Mouse (Mus musculus): ENCODE data around the gene Tnf. TPM values are rescaled to one million over a fixed set of nuclear protein-coding genes. Genes with fewer than 3 reads are reported as not detected.
"Not testable (repeated sequence)": the region's sequence is repeated elsewhere in the genome, so short reads cannot be mapped to it uniquely, and the experiment has no call there.

Tnf gene
- polyA plus RNA-seq, 1 experiment from 2014 or later = 0.33 TPM

DNA sequence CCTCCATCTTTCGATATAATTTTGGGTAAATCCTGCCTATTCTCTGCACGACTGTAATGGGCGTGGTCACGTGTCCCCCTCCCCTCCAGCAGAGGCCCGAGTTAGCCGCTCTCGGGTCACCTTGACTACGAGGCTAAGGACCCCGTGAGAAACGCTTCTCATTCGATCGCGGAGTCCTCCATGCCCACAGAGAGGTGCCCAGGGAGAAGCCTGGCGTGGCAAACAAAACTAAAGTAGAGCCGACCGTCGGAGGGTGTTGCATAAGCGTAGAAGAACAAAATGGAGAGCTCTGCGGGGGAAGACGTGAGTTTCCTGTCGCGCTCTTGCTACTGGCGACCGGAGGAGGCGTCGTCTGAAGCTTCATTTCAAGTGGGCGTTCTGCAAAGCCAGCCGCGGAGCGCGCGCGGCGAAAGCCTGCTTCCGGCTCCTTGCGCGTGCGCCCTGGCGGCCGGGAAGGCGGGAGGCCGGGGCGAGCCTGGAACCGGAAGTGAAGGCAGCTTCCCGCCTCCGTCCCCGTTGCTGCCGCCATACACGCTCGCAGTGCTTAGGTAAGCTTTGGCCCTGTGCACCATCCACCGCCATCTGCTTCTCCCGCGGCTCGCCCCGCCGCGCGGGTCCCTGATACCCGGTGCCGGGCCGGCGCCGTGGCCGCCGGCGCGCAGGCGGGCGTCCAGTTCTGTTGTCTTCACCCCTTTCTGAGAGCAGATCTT is 39.7 kb upstream of the Tnf start, which contains the start of gene Ddx39b:
Gene Ddx39b (plus strand): TSS at position 442 of the 710 bp plus-strand sequence.
- peak; percentile 84 for ATAC-seq
- under 1% methylated on average over 69 of the region's 69 CpGs for WGBS (ENCODE audit: insufficient replicate concordance)
- H3K4me3 ChIP-seq = peak within 1 kb of the TSS; percentile 88
- H3K36me3 ChIP-seq = peaks cover 35% of the 10 kb centered on the region
- peak within 1 kb of the TSS; percentile 95 for H3K9ac ChIP-seq
- no peaks in the 10 kb centered on the region for H3K27me3 ChIP-seq (replicated peaks)
- peak within 1 kb of the TSS; percentile 94 for H3K27ac ChIP-seq
- H3K4me1 ChIP-seq = peaks cover 60% of the 10 kb centered on the region
- peak within 1 kb of the TSS; percentile 91 for H3K4me2 ChIP-seq
- no peaks in the 10 kb centered on the region for H3K9me3 ChIP-seq (replicated peaks)

GRCm38 (mm10) chr17:35240384-35241304 is 38.8 kb upstream of the Tnf start:
- Histone ChIP-seq H3K9ac (peak overlapping the region; percentile 95), H3K4me3 (peak overlapping the region; percentile 88), H3K4me1 (peaks cover 54% of the 10 kb centered on the region), H3K36me3 (peaks cover 27% of the 10 kb centered on the region), H3K9me3 (replicated peaks) (no peaks in the 10 kb centered on the region), H3K4me2 (peak overlapping the region; percentile 91), H3K27me3 (replicated peaks) (no peaks in the 10 kb centered on the region), H3K27ac (peak overlapping the region; percentile 94)
- WGBS (ENCODE audit: insufficient replicate concordance) = 31% methylated on average over 12 of the region's 12 CpGs
- no peak for ATAC-seq

DNA sequence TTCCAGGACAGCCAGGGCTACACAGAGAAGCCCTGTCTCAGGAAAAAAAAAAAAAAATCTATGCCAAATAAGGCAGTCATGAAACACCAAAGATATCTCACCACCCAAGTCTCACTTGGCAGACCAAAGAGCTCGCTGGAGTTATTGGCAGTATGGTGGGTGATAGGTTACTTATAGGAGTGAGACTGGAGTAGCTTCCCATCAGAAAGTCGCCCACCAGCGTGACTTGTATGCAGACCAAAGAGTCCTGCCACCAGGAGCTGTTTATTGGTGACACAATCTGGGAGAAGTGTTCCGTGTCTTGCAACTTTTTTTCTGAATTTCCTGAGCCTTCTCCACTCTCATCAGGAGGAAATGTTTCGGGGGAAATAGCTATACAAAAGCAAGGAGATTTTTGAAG is 37.9 kb upstream of the Tnf start:
- peaks cover 18% of the 10 kb centered on the region for H3K36me3 ChIP-seq
- H3K27ac ChIP-seq = 0 out of 2 replicates have a peak overlapping the region, but pooled peaks have one; percentile 94
- 0 out of 2 replicates have a peak overlapping the region, but pooled peaks have one; percentile 95 for H3K9ac ChIP-seq
- ATAC-seq = no peak
- WGBS (ENCODE audit: insufficient replicate concordance) = 62% methylated on average over 5 of the region's 5 CpGs
- H3K4me1 ChIP-seq = peaks cover 50% of the 10 kb centered on the region
- no peaks in the 10 kb centered on the region for H3K27me3 ChIP-seq (replicated peaks)
- no peak overlapping the region for H3K4me2 ChIP-seq
- H3K9me3 ChIP-seq (replicated peaks) = no peaks in the 10 kb centered on the region
- H3K4me3 ChIP-seq = no peak overlapping the region

DNA sequence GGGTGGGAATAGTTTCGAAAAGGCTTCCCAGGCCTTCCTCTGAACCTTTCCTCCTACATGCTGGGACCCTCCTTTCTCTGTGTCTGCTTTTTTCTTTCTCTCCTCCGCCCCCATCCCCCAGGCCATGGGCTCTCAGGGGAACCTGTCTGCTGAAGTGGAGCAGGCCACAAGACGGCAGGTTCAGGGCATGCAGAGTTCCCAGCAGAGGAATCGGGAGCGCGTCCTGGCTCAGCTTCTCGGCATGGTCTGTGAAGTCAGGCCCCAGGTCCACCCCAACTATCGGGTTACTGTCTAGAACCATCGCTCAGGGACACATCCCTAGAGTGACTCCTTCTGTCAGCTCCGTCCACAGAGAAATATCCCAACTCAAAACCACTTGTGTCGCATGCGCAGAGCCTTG is 35.7 kb upstream of the Tnf start:
- no peak overlapping the region for H3K27ac ChIP-seq
- no peak overlapping the region for H3K4me3 ChIP-seq
- no peaks in the 10 kb centered on the region for H3K27me3 ChIP-seq (replicated peaks)
- no peak overlapping the region for H3K9ac ChIP-seq
- no peak overlapping the region for H3K4me2 ChIP-seq
- WGBS (ENCODE audit: insufficient replicate concordance) = 88% methylated on average over 12 of the region's 12 CpGs
- peaks cover 53% of the 10 kb centered on the region for H3K4me1 ChIP-seq
- peaks cover 14% of the 10 kb centered on the region; the same call in 1 of the 2 replicates for H3K36me3 ChIP-seq
- H3K9me3 ChIP-seq (replicated peaks) = no peaks in the 10 kb centered on the region
- ATAC-seq = no peak

- Histone ChIP-seq H3K4me2 (no peak overlapping the region), H3K27me3 (replicated peaks) (no peaks in the 10 kb centered on the region), H3K27ac (no peak overlapping the region), H3K9me3 (replicated peaks) (no peaks in the 10 kb centered on the region), H3K4me3 (no peak overlapping the region), H3K9ac (0 out of 2 replicates have a peak overlapping the region, but pooled peaks have one; percentile 90), H3K36me3 (peaks cover 14% of the 10 kb centered on the region; the same call in 1 of the 2 replicates), H3K4me1 (peaks cover 58% of the 10 kb centered on the region)
- ATAC-seq = no peak
- WGBS (ENCODE audit: insufficient replicate concordance) = 75% methylated on average over 9 of the region's 9 CpGs
These were observed 35.2 kb upstream of the Tnf start for GRCm38 (mm10) chr17:35236996-35237395.

DNA sequence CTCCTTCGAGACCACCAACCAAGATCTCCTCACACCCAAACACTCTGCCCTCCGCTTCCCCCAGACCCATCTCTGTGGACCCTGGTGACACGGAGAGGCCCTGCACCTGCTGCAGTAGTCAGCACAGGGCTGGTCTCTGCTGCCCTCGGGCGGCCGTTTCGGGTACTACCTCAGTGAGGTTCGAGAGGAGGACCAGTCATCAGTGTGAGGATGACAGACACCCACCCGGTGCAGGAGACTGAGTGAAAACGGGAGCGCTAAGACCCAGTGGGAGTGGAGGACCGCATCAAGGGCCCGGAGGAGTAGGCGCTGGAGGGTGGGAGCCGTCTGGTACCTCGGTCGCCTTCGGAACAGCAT is 34.6 kb upstream of the Tnf start:
- Histone ChIP-seq H3K27me3 (replicated peaks) (no peaks in the 10 kb centered on the region), H3K36me3 (peaks cover 15% of the 10 kb centered on the region), H3K27ac (peak overlapping the region; percentile 90), H3K4me2 (peak overlapping the region; percentile 96), H3K4me3 (peak overlapping the region; percentile 77), H3K4me1 (peaks cover 65% of the 10 kb centered on the region), H3K9me3 (replicated peaks) (no peaks in the 10 kb centered on the region), H3K9ac (peak overlapping the region; percentile 90)
- WGBS (ENCODE audit: insufficient replicate concordance) = 1% methylated on average over 18 of the region's 18 CpGs
- ATAC-seq = peak; percentile 74

DNA sequence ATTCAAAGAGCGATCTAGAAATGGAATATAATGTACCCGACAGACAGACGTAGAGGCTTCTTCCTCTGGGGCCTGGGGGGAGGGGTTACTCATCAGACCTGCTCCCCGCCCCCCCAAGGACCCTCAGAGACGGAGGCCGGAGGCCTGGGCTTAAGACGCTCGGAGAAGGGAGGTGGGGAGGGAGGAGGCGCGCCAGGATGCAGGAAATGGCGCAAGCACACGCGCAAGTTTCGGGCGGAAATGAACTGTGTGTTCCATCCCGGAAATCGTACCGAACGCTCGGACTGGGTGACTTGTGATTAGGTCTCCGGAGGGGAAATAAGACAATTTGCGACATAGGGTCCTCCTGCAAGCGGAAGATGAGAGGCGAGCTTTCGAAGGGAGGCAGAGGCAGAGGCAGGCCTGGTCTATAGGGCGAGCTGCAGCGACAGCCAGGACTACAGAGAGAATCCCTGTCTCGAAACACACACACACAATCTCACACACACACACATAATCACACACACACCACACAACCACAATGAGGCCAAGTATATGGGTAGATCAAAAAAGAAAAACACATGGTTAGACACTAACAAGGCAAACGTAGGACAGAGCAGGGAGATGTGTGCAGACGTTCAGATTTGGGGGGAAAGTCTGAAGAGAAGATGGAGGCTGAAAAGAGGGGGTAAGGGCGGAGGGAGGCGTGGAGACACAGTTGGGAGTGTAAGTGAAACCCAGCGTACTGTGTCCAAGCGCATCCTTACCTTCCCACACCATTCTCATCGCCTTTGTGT is 34.0 kb upstream of the Tnf start, which contains the start of gene Nfkbil1:
Gene Nfkbil1 (minus strand): TSS at position 179 of the 776 bp plus-strand sequence.
- H3K36me3 ChIP-seq = peaks cover 21% of the 10 kb centered on the region
- H3K27me3 ChIP-seq (replicated peaks) = no peaks in the 10 kb centered on the region
- H3K27ac ChIP-seq = peak within 1 kb of the TSS; percentile 90
- peak within 1 kb of the TSS; percentile 77 for H3K4me3 ChIP-seq
- 1% methylated on average over 35 of the region's 35 CpGs for WGBS (ENCODE audit: insufficient replicate concordance)
- H3K4me2 ChIP-seq = peak within 1 kb of the TSS; percentile 96
- H3K4me1 ChIP-seq = peaks cover 66% of the 10 kb centered on the region
- H3K9me3 ChIP-seq (replicated peaks) = no peaks in the 10 kb centered on the region
- peak within 1 kb of the TSS; percentile 90 for H3K9ac ChIP-seq
- ATAC-seq = peak; percentile 79

DNA sequence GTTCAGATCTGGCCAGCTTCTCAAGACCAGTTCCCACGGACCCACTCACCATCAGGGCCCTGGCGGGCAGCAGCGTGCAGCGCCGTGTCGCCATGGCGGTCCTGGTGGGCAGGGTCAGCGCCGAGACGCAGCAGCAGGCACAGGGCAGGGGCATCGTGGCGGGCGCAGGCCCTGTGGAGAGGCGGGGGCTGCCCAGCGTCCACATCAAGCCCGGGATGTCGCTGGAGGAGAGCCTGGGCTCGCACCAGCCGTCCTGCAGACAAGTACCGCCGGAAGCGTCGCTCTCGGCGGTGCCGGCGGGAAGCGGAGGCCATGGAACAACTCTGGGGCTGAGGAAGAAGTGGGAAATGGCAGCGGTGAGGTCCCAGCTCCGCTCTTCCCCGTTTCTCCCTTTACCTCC is 33.1 kb upstream of the Tnf start:
- Histone ChIP-seq H3K9me3 (replicated peaks) (no peaks in the 10 kb centered on the region), H3K4me1 (peaks cover 59% of the 10 kb centered on the region)
- WGBS (ENCODE audit: insufficient replicate concordance) = 1% methylated on average over 31 of the region's 31 CpGs

GRCm38 (mm10) chr17:35234090-35234489 is 32.3 kb upstream of the Tnf start:
- H3K9me3 ChIP-seq (replicated peaks); ATAC-seq; H3K27me3 ChIP-seq (replicated peaks): not testable (repeated sequence)
- 0 out of 2 replicates have a peak overlapping the region, but pooled peaks have one; percentile 90 for H3K9ac ChIP-seq
- peaks cover 38% of the 10 kb centered on the region for H3K36me3 ChIP-seq
- H3K4me3 ChIP-seq = peak overlapping the region; percentile 77
- H3K4me1 ChIP-seq = peaks cover 56% of the 10 kb centered on the region
- H3K27ac ChIP-seq = peak overlapping the region; percentile 49
- H3K4me2 ChIP-seq = peak overlapping the region; percentile 96
- WGBS (ENCODE audit: insufficient replicate concordance) = 62% methylated on average over 7 of the region's 7 CpGs

More for the DNA sequence above, 33.1 kb upstream of the Tnf start:
- Histone ChIP-seq H3K36me3 (peaks cover 30% of the 10 kb centered on the region), H3K27me3 (replicated peaks) (no peaks in the 10 kb centered on the region), H3K9ac (peak overlapping the region; percentile 90), H3K4me3 (peak overlapping the region; percentile 77), H3K4me2 (peak overlapping the region; percentile 96), H3K27ac (peak overlapping the region; percentile 90)
- ATAC-seq = no peak; the same call in 1 of the 2 replicates

DNA sequence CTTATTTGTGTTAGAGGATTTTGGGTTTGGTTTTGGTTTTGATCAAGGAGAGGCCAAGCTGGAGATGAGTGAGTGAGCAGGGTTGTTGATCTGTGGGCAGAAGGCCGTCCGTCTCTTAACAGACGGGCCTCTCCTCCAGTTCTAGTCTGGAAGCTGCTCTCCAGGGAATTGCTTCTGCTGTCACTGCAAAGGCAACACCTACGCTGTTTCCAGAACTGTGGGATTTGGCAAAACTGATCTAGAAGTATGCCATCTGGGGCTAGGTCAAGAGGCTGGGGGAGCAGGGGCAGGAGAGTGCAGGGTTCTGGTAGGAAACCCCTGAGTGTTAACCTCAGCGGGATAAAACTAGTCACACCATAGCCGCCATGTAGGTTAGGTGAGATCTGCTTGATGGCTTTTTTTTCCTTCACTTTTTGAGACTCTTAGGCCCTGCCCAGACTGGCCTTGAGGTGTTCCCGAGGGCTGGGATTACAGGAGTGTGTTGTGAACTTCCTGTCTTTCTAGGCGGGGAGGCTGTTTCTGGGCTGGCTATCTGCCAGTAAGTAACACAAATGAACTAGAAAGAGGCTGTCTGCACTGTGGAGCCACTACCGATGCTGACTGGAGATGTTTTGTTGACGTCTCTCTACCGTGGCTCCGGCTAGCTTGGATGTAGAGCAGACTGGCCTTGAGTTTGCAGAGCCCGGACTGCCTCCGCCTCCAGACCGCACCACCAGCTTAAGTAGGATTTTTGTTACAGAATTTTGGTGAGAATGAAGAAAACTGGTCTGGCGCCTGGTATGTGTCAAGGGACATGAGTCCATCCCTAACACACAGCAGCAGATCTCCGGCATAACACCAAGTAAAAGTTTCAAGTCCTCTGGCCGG is 31.5 kb upstream of the Tnf start, which contains the start of gene Atp6v1g2:
Gene Atp6v1g2 (plus strand): TSS at position 547 of the 867 bp plus-strand sequence.
- no peaks in the 10 kb centered on the region for H3K9me3 ChIP-seq (replicated peaks)
- H3K4me1 ChIP-seq = peaks cover 56% of the 10 kb centered on the region
- H3K27me3 ChIP-seq (replicated peaks) = no peaks in the 10 kb centered on the region
- H3K4me3 ChIP-seq = peak within 1 kb of the TSS; percentile 77
- ATAC-seq = no peak
- H3K9ac ChIP-seq = peak within 1 kb of the TSS; percentile 90
- 71% methylated on average over 18 of the region's 18 CpGs for WGBS (ENCODE audit: insufficient replicate concordance)
- H3K4me2 ChIP-seq = peak within 1 kb of the TSS; percentile 96
- peak within 1 kb of the TSS; percentile 90 for H3K27ac ChIP-seq
- H3K36me3 ChIP-seq = peaks cover 45% of the 10 kb centered on the region

Measured in liver, embryonic 12.5 days (tissue).